Mouse (Mus musculus): ENCODE measurements around the gene Cnot10. TPM values are rescaled to one million over a fixed set of nuclear protein-coding genes. Genes with fewer than 3 reads are reported as not detected.
A peak's percentile ranks its signal among the peaks of the same experiment; 100 is the strongest.

The Cnot10 gene
- polyA plus RNA-seq, 1 experiment, result 32.7 TPM

DNA sequence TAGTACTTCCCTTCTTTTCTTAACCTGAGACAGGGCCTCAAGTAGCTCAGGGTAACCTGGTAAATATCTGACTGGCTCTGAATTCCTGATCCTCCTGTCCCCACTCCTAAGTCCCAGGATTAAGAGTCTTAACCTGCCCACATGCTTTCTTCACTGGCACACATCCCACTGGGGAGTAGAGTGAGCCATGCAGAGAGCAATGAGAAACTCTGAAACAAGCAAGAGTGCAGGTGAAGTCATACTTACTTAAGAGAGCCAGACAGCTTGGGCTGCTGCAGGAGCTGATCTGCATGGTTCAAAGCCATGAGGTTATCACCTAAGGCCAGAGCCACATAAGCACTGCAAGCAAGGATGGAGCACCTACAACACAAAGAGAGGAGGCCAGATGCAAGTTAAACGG lies 38.9 kb downstream of the Cnot10 start:
- Histone ChIP-seq H3K79me3 (ENCODE audit: low read depth) (no peaks in the 10 kb centered on the region), H3K4me3 (ENCODE audit: insufficient read depth, poor library complexity, severe bottlenecking) (no peak overlapping the region), H3K36me3 (ENCODE audit: control insufficient read depth, insufficient read depth) (peaks cover 34% of the 10 kb centered on the region), H3K79me2 (ENCODE audit: control insufficient read depth, insufficient read depth) (no peaks in the 10 kb centered on the region), H3ac (ENCODE audit: control insufficient read depth, insufficient read length, low read depth) (no peak overlapping the region), H3K27me3 (ENCODE audit: control insufficient read depth, insufficient read depth, insufficient read length) (no peaks in the 10 kb centered on the region)
- TF ChIP-seq FOSL1 (IDR thresholded peaks at IDR 0.05; ENCODE audit: insufficient read depth, low read length, poor library complexity, severe bottlenecking), result no peak
- TF ChIP-seq CTCF (IDR thresholded peaks at IDR 0.05; ENCODE audit: control insufficient read depth, insufficient read depth, insufficient read length), result no peak
- no peak for TF ChIP-seq USF1 (IDR thresholded peaks at IDR 0.05; ENCODE audit: low read depth)
- TF ChIP-seq MAX (IDR thresholded peaks at IDR 0.05), result no peak
- no peak for TF ChIP-seq MYOD1 (IDR thresholded peaks at IDR 0.05; ENCODE audit: control insufficient read depth, insufficient read length, low read depth)
- no peak for TF ChIP-seq CEBPB (IDR thresholded peaks at IDR 0.05; ENCODE audit: low read depth)
- TF ChIP-seq MYOG (IDR thresholded peaks at IDR 0.05; ENCODE audit: control insufficient read depth, extremely low read depth, insufficient read length), result no peak

DNA sequence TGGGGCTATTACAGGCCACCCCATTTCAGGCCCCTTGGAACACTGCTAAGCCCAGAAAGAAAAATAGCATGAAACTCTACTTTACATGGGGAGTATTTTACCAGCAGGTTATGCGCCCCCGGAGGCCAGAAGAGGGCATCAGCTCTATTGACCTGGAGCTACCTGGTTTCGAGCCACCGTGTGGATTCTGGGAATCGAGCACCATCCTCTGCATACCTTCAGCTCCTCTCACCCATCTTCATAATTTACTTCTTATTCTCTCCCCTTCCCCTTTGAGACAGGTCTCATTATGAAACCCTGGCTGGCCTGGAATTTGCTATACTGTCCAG lies 55.0 kb downstream of the Cnot10 start:
- H3K27me3 ChIP-seq (ENCODE audit: control insufficient read depth, insufficient read depth, insufficient read length), result no peaks in the 10 kb centered on the region
- H3K4me3 ChIP-seq (ENCODE audit: insufficient read depth, poor library complexity, severe bottlenecking), result no peak overlapping the region
- peaks cover 19% of the 10 kb centered on the region for H3K36me3 ChIP-seq (ENCODE audit: control insufficient read depth, insufficient read depth)
- no peak overlapping the region for H3ac ChIP-seq (ENCODE audit: control insufficient read depth, insufficient read length, low read depth)
- H3K79me3 ChIP-seq (ENCODE audit: low read depth), result no peaks in the 10 kb centered on the region
- no peak for TF ChIP-seq MYOG (IDR thresholded peaks at IDR 0.05; ENCODE audit: control insufficient read depth, extremely low read depth, insufficient read length)
- no peak for TF ChIP-seq CTCF (IDR thresholded peaks at IDR 0.05; ENCODE audit: control insufficient read depth, insufficient read depth, insufficient read length)
- no peak for TF ChIP-seq MYOD1 (IDR thresholded peaks at IDR 0.05; ENCODE audit: control insufficient read depth, insufficient read length, low read depth)
- TF ChIP-seq MAX (IDR thresholded peaks at IDR 0.05), result no peak
- no peak for TF ChIP-seq USF1 (IDR thresholded peaks at IDR 0.05; ENCODE audit: low read depth)
- TF ChIP-seq FOSL1 (IDR thresholded peaks at IDR 0.05; ENCODE audit: insufficient read depth, low read length, poor library complexity, severe bottlenecking), result no peak
- TF ChIP-seq CEBPB (IDR thresholded peaks at IDR 0.05; ENCODE audit: low read depth), result no peak
- no peaks in the 10 kb centered on the region for H3K79me2 ChIP-seq (ENCODE audit: control insufficient read depth, insufficient read depth)

DNA sequence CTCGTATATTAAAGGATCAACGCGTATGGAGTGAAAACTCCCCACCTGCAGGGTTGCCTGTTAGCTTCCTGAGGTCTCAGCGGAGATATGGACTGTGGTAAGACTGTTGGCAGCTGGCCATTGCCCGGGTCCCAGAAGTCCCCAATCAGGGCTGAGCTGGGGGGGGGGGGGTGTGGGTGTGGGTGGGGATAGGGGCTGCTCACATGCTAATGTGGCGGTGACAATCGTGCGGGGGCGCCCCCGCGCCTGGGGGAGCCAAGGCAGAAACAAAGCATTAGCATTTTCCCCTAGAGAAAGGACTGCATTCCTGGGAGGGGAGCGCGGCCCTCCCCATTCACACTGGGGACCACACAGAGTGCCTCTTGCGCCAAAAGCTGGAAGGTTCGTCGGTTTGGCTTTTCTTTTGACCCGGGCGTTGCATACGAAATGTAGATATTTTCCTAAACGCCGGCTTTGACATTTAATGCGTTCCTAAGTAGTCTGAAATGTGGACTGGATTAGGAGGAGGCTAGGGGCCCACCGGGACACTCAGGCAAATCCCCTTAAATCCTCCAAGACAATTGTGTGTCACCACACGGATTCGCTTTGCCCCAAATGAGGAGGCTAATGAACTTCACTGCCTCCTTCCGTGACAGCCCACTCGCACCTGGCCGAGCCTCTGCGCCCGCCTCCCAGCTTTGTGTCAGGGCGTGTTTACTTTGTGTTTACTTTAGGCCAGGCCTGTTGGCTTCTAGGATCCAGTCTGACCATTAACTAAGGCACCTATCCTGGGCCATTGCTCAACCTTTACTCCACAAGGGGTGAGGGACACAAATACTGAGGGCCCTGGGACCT lies 55.6 kb downstream of the Cnot10 start:
- Histone ChIP-seq H3K79me3 (ENCODE audit: low read depth) (no peaks in the 10 kb centered on the region), H3K36me3 (ENCODE audit: control insufficient read depth, insufficient read depth) (peaks cover 15% of the 10 kb centered on the region), H3ac (ENCODE audit: control insufficient read depth, insufficient read length, low read depth) (no peak overlapping the region), H3K79me2 (ENCODE audit: control insufficient read depth, insufficient read depth) (no peaks in the 10 kb centered on the region), H3K27me3 (ENCODE audit: control insufficient read depth, insufficient read depth, insufficient read length) (no peaks in the 10 kb centered on the region), H3K4me3 (ENCODE audit: insufficient read depth, poor library complexity, severe bottlenecking) (no peak overlapping the region)
- no peak for TF ChIP-seq FOSL1 (IDR thresholded peaks at IDR 0.05; ENCODE audit: insufficient read depth, low read length, poor library complexity, severe bottlenecking)
- no peak for TF ChIP-seq USF1 (IDR thresholded peaks at IDR 0.05; ENCODE audit: low read depth)
- TF ChIP-seq CEBPB (IDR thresholded peaks at IDR 0.05; ENCODE audit: low read depth), result no peak
- no peak for TF ChIP-seq MYOD1 (IDR thresholded peaks at IDR 0.05; ENCODE audit: control insufficient read depth, insufficient read length, low read depth)
- no peak for TF ChIP-seq MYOG (IDR thresholded peaks at IDR 0.05; ENCODE audit: control insufficient read depth, extremely low read depth, insufficient read length)
- no peak for TF ChIP-seq MAX (IDR thresholded peaks at IDR 0.05)
- no peak for TF ChIP-seq CTCF (IDR thresholded peaks at IDR 0.05; ENCODE audit: control insufficient read depth, insufficient read depth, insufficient read length)

DNA sequence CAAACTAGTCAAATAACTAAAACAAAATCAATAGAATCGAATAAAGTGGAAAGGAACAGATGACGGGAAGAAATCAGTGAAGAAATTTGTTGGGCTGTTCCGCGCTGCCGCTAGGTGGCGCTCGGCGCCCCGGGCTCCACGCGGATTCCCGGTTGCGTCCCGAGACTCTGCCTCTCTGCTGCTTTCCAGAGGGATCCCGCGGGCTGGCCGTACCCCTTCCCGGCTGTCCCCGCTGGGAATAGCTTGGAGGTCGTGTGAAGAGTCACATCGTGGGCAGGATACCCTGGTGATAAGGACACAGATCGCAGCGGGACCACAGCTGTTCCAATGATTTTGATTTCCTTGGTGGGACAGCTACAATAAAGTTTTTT lies 56.2 kb downstream of the Cnot10 start:
- H3K4me3 ChIP-seq (ENCODE audit: insufficient read depth, poor library complexity, severe bottlenecking), result no peak overlapping the region
- no peaks in the 10 kb centered on the region for H3K79me3 ChIP-seq (ENCODE audit: low read depth)
- no peak for TF ChIP-seq CEBPB (IDR thresholded peaks at IDR 0.05; ENCODE audit: low read depth)
- TF ChIP-seq FOSL1 (IDR thresholded peaks at IDR 0.05; ENCODE audit: insufficient read depth, low read length, poor library complexity, severe bottlenecking), result no peak
- TF ChIP-seq MAX (IDR thresholded peaks at IDR 0.05), result no peak
- no peak for TF ChIP-seq MYOG (IDR thresholded peaks at IDR 0.05; ENCODE audit: control insufficient read depth, extremely low read depth, insufficient read length)
- TF ChIP-seq USF1 (IDR thresholded peaks at IDR 0.05; ENCODE audit: low read depth), result no peak
- peak; percentile 72 for TF ChIP-seq CTCF (IDR thresholded peaks at IDR 0.05; ENCODE audit: control insufficient read depth, insufficient read depth, insufficient read length)
- no peak for TF ChIP-seq MYOD1 (IDR thresholded peaks at IDR 0.05; ENCODE audit: control insufficient read depth, insufficient read length, low read depth)
- no peaks in the 10 kb centered on the region for H3K27me3 ChIP-seq (ENCODE audit: control insufficient read depth, insufficient read depth, insufficient read length)
- peaks cover 10% of the 10 kb centered on the region for H3K36me3 ChIP-seq (ENCODE audit: control insufficient read depth, insufficient read depth)
- H3K79me2 ChIP-seq (ENCODE audit: control insufficient read depth, insufficient read depth), result no peaks in the 10 kb centered on the region
- no peak overlapping the region for H3ac ChIP-seq (ENCODE audit: control insufficient read depth, insufficient read length, low read depth)

DNA sequence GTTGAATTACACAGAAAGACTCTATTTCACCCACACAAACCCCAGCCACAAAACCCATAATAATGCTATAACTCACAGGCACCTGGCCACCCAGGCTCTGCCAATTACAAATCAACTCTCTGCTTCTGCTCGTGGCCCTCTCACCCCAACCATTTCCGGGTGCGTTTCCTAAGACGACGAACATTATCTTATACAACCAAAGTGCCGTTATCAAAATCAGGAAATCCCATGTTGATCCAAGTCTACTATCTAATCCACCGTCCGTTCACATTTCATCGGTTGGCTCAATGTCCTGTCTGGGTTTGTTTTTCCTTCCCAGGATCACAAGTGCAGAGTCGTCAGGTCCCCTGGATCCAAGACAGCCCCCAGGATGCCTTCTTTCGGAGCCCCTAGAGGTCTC lies 61.3 kb downstream of the Cnot10 start:
- no peak overlapping the region for H3K4me3 ChIP-seq (ENCODE audit: insufficient read depth, poor library complexity, severe bottlenecking)

More for the DNA sequence above, 61.3 kb downstream of the Cnot10 start:
- no peaks in the 10 kb centered on the region for H3K27me3 ChIP-seq (ENCODE audit: control insufficient read depth, insufficient read depth, insufficient read length)
- TF ChIP-seq MYOG (IDR thresholded peaks at IDR 0.05; ENCODE audit: control insufficient read depth, extremely low read depth, insufficient read length) (no peak), USF1 (IDR thresholded peaks at IDR 0.05; ENCODE audit: low read depth) (no peak), CTCF (IDR thresholded peaks at IDR 0.05; ENCODE audit: control insufficient read depth, insufficient read depth, insufficient read length) (no peak), MAX (IDR thresholded peaks at IDR 0.05) (no peak), MYOD1 (IDR thresholded peaks at IDR 0.05; ENCODE audit: control insufficient read depth, insufficient read length, low read depth) (no peak)
- no peaks in the 10 kb centered on the region for H3K79me2 ChIP-seq (ENCODE audit: control insufficient read depth, insufficient read depth)
- H3K79me3 ChIP-seq (ENCODE audit: low read depth), result no peaks in the 10 kb centered on the region
- H3K36me3 ChIP-seq (ENCODE audit: control insufficient read depth, insufficient read depth), result no peaks in the 10 kb centered on the region
- no peak overlapping the region for H3ac ChIP-seq (ENCODE audit: control insufficient read depth, insufficient read length, low read depth)

Data from C2C12 (cell line).